Mouse (Mus musculus): ENCODE measurements around the gene Rgl1.

Rgl1 gene

DNA sequence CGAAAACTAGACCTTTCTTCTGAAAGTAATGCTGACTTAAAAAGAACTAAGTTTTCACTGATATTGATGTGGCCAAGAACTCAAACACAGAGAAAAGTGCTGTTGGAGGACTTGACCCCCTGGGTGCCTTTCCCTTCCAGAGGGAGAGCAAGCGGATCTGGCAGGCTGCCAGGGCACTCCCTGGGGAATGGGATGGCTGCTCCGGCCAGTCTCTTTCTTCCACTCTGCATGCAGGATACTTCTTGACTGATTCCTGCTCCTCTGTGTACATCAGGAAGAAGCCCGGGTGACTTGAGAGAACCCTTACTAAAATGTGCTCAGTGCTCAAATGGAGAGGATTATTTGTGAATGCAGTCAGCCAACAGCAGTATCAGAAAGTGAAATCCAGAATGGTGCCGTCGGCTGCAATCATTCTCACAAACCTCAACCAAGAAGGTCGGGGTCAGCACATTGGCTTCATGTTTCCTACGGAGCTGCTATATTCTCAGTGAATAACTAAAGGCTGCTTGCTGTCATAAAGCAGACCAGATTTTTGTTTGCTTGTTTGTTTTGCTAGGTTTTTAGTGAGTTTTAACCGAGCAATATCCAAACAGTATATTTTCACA is 176.7 kb downstream of the Rgl1 start:
- no peak for DNase-seq (ENCODE audit: low read depth, low spot score)

DNA sequence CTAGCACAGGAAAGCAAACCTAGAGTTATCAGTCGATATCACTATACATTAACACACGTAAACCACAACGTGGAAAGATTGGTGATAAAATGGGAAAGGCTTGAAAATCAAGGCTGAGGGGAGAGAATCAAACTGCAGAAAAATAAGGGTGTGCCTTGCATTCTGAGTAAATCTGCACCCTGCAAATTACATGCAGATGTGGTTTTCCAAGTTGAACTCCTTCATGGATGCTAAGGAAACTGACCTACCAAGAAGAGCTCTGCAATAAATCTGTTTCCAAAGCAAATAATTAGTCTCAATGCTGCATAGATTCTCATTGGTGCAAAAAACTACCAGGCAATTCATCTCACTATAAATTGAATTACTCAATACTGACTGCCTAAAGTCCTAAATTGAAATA is 178.7 kb downstream of the Rgl1 start:
- DNase-seq (ENCODE audit: low read depth, low spot score): no peak

DNA sequence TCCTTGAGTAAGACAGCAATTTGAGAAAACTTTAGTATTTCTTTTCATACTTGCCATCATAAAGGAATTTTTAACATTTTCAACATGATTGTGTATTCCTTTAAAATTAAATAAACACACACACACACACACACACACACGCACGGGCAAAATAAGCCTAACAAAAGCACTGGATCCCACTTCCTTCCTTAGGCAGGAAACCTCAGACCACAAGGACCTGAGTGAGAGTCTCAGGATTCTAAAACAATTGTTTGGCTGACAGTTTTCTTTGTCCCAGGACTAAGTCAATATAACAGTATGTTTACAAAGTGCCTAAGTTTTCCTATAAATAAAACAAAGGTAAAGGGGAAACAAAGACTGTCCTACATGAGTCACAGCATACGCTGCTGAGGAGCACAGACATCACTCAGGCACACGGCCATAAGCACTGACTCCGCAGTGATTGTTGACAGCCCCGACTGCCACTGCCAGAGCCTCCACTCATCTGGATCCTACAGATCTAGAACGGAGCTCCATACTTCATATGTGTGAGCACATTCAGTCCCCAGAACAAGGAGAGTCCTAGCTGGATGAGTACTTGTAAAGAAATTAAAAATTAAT is 180.7 kb downstream of the Rgl1 start:
- DNase-seq (ENCODE audit: low read depth, low spot score): no peak

DNA sequence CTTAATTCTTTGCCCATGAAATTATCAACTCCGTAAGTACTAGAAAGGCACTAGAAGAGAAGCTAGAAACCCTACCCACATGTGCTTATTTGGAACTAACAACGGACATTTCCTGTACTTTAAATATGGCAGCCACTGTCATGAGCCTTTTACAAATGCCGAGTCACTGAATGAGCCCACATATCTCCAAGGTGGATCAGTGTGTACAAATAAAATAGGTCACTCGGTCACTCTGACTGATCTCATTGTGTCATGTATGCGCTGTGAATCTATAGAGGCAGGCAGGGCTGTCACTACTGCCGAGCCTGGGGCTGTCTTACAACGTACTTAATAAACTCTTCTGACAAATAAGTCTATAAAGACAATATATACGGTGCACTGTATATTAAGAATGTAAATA is 181.2 kb downstream of the Rgl1 start:
- DNase-seq (ENCODE audit: low read depth, low spot score): no peak

DNA sequence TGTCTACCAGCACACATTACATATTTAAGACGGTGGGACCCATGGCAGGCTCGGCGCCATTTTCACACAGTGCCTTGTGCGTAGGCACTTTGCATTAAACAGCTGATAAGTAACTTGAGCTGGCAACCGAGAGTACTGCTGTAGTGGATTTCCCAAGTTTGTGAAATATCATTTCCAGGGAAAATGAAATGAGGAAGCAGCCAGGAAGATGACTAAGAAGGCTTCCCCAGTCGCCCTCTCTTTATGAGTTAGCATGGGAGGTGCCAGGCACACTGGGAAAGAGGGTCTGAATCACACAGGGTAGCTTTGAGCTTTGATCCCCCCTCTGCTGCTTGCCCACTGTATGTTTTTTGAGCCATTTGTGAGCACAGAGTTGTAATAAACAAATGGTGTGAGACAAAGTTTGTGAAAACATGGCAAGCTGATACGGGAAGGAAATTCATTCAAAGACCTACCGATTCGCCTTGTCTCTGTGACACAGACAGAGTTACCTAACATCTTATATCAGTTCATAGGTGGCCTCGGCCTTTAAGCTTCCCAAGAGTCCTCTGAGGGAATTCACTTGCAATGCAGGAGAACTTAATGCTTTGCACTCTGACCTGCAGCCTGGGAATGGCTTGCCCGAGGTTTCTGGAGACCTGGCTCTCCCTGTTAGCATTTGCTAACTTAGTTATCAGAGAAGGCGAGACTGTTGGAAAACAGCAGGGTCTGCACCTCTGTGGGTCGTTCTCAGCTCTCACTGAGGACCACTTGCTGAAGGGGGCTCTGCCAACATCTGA is 184.8 kb downstream of the Rgl1 start:
- no peak for DNase-seq (ENCODE audit: low read depth, low spot score)

DNA sequence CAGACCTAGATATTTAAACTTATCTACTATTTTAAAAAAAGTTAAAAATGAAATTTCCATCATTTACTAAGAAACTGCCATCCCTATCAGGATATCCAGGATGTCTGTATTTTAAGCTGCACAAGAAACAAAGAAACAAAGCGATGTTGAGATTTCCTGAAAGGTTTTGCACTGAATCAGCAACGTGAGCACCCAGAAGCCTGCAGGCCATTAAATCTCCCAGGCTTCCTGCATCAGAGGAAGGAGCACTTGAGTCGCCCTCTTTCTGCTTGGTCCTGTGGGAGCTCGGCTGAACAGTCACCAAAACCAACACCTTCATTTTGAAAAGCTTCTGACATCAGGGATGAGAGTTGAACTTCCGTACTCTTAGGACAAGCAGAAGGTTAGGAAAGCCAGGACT is 187.2 kb downstream of the Rgl1 start:
- no peak for DNase-seq (ENCODE audit: low read depth, low spot score)

DNA sequence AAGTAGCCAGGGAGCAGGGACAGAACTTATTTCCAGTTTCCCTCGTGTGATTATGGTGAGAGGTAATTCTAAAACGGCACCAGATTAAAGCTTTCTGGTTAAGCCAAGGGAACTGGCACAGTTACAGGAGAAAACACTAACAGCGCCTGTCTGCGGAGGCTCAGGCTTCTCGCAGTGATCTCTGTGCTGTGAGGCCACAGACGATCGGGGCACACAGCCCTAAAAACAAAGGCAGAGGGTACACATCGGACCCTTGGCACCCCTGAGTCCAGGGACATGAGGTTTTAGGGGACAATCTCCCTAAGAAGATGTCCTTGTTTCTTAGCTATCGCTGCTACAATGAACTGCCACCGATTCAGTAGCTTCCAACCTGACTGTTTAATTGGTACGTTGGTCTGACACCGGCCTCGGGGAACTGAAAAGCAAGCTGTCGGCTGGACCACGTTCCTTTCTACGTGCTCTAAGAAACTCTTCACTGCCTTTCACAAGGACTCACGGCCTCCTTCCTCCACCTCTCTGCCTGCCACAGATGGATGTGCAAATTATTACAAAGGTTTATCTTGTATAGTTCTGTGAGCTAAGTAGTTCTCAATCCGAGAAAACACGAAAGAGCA is 187.9 kb downstream of the Rgl1 start:
- DNase-seq (ENCODE audit: low read depth, low spot score): no peak

DNA sequence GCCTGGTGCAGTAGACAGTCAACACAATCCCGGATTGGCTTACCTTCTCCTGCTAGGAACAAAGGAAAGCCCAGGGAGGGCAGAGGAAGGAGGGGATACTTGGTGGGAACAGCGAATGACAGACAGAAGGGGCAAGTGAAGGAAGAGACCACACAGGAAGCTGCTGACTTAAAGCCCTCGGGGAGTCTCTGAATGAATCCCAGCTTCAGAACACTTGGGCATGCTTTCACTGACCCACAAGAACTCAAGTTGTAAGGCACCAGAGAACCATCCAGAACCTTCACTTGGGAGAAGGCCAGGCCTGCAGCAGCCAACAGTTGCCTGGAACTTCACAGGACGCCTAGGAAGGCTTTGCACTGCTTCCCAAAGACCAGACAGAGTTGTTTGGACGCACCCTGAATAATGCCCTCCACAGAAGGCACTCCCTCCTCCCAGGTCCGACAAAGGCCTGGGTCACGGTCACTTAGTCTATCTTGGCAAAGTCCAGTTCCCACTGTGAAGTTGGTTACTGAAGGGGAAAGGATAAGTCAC is 189.5 kb downstream of the Rgl1 start:
- DNase-seq (ENCODE audit: low read depth, low spot score): no peak

DNA sequence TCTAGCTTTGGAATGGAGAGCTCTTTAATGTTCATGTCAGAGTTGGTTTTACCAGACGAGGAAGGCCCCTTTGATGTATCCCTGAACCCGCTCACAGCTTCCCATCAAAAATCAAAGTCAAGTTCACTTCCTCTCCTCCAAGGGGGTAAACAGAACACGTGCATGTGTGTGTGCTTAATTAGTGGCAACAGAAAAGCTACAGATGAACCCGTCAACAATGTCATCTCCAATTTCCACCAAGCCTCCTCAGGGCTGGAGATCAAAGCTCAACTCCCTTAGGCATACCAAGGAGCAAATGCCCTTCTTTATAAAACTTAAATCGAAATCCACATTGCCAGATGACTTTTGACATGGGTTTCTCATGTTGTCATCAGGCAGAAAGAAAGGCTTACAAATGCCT is 191.1 kb downstream of the Rgl1 start:
- DNase-seq (ENCODE audit: low read depth, low spot score): no peak

DNA sequence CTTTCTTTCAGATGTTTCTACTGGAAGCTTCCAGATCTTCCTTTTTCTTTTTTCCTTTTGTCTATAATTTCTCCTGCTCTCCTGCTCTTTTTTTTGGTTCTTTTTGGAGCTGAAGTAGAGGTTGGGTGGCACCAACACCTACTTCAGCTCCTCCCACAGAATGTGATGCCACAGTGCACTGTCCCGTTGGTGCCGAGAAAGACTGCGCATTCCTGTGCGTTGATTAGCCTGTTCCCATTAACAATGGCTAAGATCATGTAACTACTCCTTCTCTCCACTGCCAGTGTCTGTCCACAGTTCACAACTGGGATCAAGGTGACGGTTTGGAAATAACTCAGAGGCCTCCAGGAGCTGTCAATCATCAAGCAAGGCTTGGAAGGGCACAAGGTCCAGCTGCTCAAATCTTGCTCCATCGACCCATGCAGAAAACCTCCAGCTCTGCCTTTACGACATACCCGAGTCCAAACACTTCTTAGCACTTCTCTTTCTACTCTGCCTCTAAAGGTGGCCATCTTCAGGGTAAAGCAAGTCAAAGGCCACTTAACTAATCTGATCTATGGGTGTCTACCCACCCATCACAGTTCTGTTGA is 192.6 kb downstream of the Rgl1 start:
- DNase-seq (ENCODE audit: low read depth, low spot score): peak; percentile 79

DNA sequence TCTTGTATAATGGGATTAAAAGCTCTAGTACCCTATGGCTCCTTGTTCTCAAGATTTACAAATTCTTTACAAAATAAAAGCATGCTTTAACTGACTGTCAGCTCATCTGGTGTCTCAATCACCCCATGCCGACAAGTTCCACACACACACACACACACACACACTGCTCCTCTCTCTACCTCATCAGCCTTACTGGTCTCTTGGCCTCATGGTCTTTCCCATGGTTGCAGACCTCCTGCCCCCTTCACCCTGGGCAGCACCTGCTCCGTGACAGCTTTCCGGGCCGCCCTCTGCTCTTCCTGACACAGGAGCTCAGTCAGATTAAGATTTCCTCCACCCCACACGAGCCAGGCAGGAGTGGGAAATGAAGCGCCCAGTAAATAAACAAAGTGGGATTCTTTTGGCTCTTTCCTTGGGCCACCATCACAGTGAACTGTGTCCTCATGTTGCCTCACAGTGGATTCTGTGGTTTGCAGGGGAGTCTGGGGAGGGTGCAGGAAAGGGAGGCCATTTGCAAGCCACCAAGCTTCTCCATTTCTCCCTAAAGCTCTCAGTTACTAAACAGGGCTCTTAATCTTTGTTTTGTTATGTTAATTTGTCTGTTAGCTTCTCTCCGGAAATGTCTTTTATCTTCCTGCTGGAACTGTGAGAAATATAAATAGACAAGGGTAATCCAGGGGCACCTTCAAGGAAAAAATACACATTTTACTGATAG is 193.2 kb downstream of the Rgl1 start:
- peak; percentile 86 for DNase-seq (ENCODE audit: low read depth, low spot score)

DNA sequence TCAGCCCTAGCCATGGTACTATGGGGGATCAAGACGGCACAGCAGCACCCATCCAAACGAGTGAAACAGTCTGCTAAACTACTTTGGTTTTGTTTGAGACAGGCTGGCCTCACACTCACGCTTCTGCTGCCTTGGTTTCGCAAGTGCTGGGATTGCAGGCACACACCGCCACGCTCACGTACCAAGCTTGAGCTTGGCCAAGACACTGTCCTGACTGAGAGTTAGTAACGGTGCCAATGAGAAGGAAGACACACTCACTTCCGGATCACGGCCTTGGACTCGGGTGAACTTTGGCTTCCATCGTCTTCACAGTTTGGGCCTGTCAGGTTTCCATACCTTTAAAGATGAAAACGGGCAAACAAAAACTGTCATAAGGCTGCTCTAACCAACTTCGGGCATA is 194.8 kb downstream of the Rgl1 start:
- no peak for DNase-seq (ENCODE audit: low read depth, low spot score)

DNA sequence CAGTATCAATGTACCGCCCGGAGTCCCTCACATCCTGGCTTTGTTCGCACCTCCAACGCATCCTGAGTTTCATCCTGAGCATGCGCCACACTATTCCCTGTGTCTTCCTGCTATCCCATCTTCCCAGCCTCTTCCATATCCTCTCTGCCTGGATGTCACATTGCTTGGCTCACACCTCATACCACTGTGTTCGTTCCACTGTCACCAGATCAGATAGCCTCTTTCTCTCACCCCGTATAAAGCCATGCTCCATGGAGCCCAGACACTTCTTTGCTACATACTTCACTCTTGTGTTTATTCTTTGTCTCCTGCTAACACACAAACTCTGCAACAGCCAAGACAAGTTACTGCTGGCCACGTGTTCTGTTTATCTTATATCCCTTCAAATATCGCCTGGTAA is 195.5 kb downstream of the Rgl1 start:
- no peak for DNase-seq (ENCODE audit: low read depth, low spot score)

DNA sequence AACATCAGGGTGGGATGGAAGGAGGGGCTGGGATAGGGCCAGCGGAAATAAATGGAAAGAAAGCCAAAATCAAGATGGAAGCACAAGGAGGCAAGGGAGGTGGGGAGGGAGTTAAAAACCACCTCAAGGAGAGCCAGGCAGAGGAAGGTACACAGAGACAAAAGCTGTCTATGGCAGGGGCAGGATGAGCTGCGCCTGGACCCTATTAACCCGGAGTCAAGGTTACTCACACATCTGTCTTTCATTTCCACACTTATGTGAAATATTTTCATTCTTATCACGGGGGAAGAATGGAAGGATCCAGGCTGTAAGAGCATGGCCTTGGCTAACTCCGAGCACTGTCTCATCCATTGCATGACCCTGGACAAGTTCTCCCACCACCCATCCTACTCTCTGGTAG is 202.9 kb downstream of the Rgl1 start:
- no peak for DNase-seq (ENCODE audit: low read depth, low spot score)

DNA sequence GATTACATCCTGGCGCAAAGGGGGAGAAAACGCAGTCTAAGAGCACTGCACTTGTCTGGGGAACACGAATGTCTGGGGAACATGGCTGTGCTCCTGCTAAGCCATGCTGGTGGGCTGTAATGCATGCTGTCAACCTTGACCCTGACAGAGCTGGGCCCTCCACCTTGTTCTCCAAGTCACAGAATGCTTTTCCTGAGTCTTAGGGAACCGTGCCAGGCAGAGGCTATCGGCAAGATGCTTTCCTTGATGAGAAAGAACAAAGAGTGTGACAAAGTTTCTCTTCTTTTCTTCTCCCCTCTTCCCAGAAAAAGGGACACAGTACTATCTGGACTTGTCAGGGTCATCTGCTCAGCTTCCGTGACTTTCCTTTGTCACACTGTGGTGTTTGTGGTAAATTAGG is 203.3 kb downstream of the Rgl1 start:
- DNase-seq (ENCODE audit: low read depth, low spot score): no peak

DNA sequence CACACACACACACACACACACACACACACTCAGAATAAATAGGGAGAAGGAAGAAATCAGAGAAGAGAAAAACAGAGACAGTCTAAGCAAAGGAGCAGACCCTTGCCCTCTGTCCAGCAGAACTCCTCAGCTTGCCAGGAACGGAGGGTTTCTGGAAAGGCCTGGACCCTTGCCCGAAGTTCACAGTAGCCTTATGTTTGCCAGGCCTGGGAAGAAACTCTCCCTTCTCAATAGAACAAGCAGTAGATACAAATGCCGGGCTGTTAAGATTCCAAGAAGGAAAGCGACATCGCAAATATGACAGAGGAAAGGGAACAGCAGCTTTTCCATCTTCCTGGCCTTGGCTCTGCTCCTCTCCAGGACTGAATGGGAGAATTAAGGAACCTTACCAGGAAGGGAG is 205.7 kb downstream of the Rgl1 start:
- no peak for DNase-seq (ENCODE audit: low read depth, low spot score)

DNA sequence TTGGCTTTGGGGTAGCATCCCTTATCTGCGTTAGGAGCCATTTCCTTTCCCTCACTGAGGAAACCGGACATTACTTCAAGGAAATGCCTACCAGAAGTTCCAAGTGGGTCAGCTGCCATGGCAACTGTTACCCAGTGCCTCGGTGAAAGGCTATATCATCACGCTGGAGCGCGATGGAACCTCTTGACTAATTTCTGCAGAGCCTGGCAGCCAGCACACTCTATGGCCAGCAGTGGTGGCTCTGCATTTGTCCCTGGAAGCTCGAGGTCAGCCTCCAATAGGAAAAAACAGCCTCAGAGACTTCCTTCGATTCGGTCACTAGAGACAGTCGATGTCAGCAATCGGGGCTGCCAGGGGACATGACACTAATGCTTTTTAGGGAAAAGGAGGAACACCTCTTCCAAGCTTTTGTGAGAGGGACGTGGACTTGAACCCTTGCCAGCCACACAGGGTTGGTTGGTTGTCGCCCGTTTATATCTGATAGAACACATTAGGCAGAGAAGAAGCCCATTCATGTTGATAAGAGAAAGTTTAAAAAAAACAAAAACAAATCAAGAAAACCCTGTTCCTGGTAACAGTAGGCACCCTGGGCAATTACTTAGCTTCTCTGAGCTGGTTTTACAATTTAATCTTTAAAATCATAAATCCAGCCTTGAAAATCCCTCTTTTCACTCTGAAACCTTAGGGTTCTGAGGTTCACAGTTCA is 209.4 kb downstream of the Rgl1 start:
- DNase-seq (ENCODE audit: low read depth, low spot score): no peak

DNA sequence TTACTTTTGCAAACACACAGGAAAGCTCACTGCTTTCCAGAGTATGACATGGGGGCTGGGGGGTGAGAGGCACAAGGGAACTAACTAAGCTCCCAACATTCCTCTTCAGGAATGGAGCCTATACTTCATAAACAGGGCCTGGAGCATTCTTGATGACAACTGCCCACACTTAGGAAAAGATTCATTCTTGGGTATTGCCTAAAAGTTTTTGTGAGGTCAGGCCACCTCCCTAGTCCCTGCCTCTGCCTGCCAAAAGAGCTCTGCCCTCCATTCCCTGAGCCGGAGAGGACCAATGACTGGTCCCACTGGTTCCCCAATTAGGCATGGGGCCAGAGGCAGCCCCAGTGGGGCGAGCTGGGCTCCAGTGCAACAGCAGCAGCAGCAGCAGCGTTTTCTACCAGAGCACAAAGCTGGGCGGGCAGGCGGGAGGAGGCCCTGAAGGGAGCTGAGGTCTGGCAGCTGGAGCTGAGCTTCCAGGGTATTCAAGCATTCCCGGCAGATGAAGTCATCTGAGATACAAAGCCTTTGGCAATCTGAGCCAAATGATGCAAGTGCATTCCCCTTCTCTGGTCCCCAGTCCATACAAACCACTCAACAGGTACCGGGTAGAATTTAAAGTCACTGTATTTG is 210.1 kb downstream of the Rgl1 start:
- DNase-seq (ENCODE audit: low read depth, low spot score): peak; percentile 36

DNA sequence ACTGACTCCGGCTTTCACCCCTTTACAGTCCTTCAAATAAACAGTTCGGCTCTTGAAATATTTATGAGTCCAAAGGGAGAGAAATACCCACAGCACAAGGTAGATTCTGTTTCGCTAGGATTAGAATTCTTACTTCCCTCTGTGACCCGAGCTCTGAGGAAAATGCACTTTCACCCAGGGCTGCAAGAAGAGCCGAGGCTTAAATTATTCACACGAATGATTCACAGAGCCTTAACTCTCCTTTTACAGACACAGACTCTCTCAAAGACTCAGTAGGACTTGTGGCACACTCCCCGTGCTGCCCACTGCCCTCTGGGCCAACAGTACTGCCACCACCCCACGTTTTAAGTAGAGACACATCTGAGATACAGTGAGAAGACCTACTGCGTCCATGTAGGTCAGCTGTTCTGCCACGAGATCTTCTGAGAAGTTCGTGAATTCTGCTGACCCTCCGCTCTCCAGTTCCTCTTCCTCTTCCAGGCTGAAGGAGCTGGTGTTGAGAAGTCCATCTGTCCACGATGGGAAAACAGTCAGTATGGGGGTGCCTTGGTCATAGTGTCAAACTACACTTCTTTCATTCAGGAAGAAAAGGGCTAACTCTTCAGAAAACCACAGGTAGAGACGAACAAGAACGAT is 212.1 kb downstream of the Rgl1 start:
- no peak for DNase-seq (ENCODE audit: low read depth, low spot score)

DNA sequence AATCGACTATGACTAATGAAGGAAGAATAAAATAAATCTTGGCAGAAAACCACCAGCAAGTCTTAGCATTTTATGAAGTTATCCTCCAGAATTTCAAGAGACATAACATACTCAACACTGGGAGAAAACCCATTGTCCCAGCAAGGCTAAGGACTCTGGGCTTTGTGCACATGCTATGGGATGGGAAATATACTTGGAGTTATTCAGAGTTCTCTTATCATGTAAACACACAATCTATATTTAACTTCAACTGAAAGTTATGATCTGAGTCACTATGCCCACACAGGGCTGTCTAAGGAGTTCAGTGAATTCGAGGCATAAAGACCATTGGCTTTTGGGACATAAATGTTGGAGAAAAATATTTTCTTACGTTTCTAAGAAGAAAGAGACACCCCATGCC is 215.2 kb downstream of the Rgl1 start:
- no peak for DNase-seq (ENCODE audit: low read depth, low spot score)

All from ES-CJ7 (cell line).